Mouse (Mus musculus): ENCODE measurements around the gene Cd28. TPM values are rescaled to one million over a fixed set of nuclear protein-coding genes. Genes with fewer than 3 reads are reported as not detected.

The Cd28 gene
- polyA plus RNA-seq, 1 experiment from 2014 or later = 0.18 TPM

- H3K9me3 ChIP-seq (replicated peaks) = no peaks in the 10 kb centered on the region
- no peaks in the 10 kb centered on the region for H3K36me3 ChIP-seq
- no peak overlapping the region for H3K9ac ChIP-seq (replicated peaks)
- H3K4me2 ChIP-seq = no peak overlapping the region
- no peak overlapping the region for H3K27ac ChIP-seq (replicated peaks)
- H3K4me3 ChIP-seq (replicated peaks) = no peak overlapping the region
- H3K4me1 ChIP-seq = no peaks in the 10 kb centered on the region
- WGBS = 88% methylated on average over 4 of the region's 4 CpGs
- no peak for ATAC-seq (ENCODE audit: low FRiP score)
- no peaks in the 10 kb centered on the region for H3K27me3 ChIP-seq (replicated peaks)
These were observed 34.4 kb downstream of the Cd28 start for GRCm38 (mm10) chr1:60751011-60751410.

GRCm38 (mm10) chr1:60752986-60753385 lies 36.4 kb downstream of the Cd28 start:
- WGBS = 89% methylated on average over 1 of the region's 1 CpGs
- Histone ChIP-seq H3K4me1 (no peaks in the 10 kb centered on the region), H3K9me3 (replicated peaks) (no peaks in the 10 kb centered on the region), H3K27me3 (replicated peaks) (no peaks in the 10 kb centered on the region), H3K36me3 (no peaks in the 10 kb centered on the region), H3K9ac (replicated peaks) (no peak overlapping the region), H3K4me3 (replicated peaks) (no peak overlapping the region), H3K27ac (replicated peaks) (no peak overlapping the region), H3K4me2 (no peak overlapping the region)
- no peak for ATAC-seq (ENCODE audit: low FRiP score)

GRCm38 (mm10) chr1:60753981-60754380 lies 37.4 kb downstream of the Cd28 start:
- Histone ChIP-seq H3K36me3 (no peaks in the 10 kb centered on the region), H3K4me3 (replicated peaks) (no peak overlapping the region), H3K4me1 (no peaks in the 10 kb centered on the region), H3K27me3 (replicated peaks) (no peaks in the 10 kb centered on the region), H3K4me2 (no peak overlapping the region), H3K9ac (replicated peaks) (no peak overlapping the region), H3K27ac (replicated peaks) (no peak overlapping the region), H3K9me3 (replicated peaks) (no peaks in the 10 kb centered on the region)
- 94% methylated on average over 12 of the region's 12 CpGs for WGBS
- ATAC-seq (ENCODE audit: low FRiP score) = no peak

- Histone ChIP-seq H3K27ac (replicated peaks) (no peak overlapping the region), H3K4me2 (no peak overlapping the region), H3K36me3 (no peaks in the 10 kb centered on the region), H3K27me3 (replicated peaks) (no peaks in the 10 kb centered on the region), H3K9me3 (replicated peaks) (no peaks in the 10 kb centered on the region), H3K9ac (replicated peaks) (no peak overlapping the region), H3K4me3 (replicated peaks) (no peak overlapping the region), H3K4me1 (no peaks in the 10 kb centered on the region)
- 88% methylated on average over 7 of the region's 7 CpGs for WGBS
- no peak for ATAC-seq (ENCODE audit: low FRiP score)
These were observed 39.0 kb downstream of the Cd28 start for GRCm38 (mm10) chr1:60755391-60756243.

GRCm38 (mm10) chr1:60757631-60758030 lies 41.0 kb downstream of the Cd28 start:
- ATAC-seq (ENCODE audit: low FRiP score) = no peak
- Histone ChIP-seq H3K9ac (replicated peaks) (no peak overlapping the region), H3K4me2 (no peak overlapping the region), H3K27ac (replicated peaks) (no peak overlapping the region), H3K36me3 (no peaks in the 10 kb centered on the region), H3K27me3 (replicated peaks) (no peaks in the 10 kb centered on the region), H3K4me3 (replicated peaks) (no peak overlapping the region), H3K9me3 (replicated peaks) (no peaks in the 10 kb centered on the region), H3K4me1 (no peaks in the 10 kb centered on the region)
- WGBS = 93% methylated on average over 2 of the region's 2 CpGs

GRCm38 (mm10) chr1:60758226-60758625 lies 41.6 kb downstream of the Cd28 start:
- Histone ChIP-seq H3K4me2 (no peak overlapping the region), H3K27ac (replicated peaks) (no peak overlapping the region), H3K4me1 (no peaks in the 10 kb centered on the region), H3K4me3 (replicated peaks) (no peak overlapping the region), H3K9ac (replicated peaks) (no peak overlapping the region), H3K9me3 (replicated peaks) (no peaks in the 10 kb centered on the region), H3K36me3 (no peaks in the 10 kb centered on the region), H3K27me3 (replicated peaks) (no peaks in the 10 kb centered on the region)
- 80% methylated on average over 1 of the region's 1 CpGs for WGBS
- ATAC-seq (ENCODE audit: low FRiP score) = no peak

GRCm38 (mm10) chr1:60759563-60760335 lies 43.1 kb downstream of the Cd28 start:
- ATAC-seq (ENCODE audit: low FRiP score) = no peak
- H3K9me3 ChIP-seq (replicated peaks) = no peaks in the 10 kb centered on the region
- no peak overlapping the region for H3K9ac ChIP-seq (replicated peaks)
- no peaks in the 10 kb centered on the region for H3K4me1 ChIP-seq
- no peaks in the 10 kb centered on the region for H3K36me3 ChIP-seq
- no peak overlapping the region for H3K4me3 ChIP-seq (replicated peaks)
- 71% methylated on average over 7 of the region's 7 CpGs for WGBS
- no peaks in the 10 kb centered on the region for H3K27me3 ChIP-seq (replicated peaks)
- H3K27ac ChIP-seq (replicated peaks) = no peak overlapping the region
- H3K4me2 ChIP-seq = no peak overlapping the region

GRCm38 (mm10) chr1:60760475-60760874 lies 43.9 kb downstream of the Cd28 start:
- no peak overlapping the region for H3K4me2 ChIP-seq
- H3K36me3 ChIP-seq = no peaks in the 10 kb centered on the region

GRCm38 (mm10) chr1:60761528-60762171 lies 45.0 kb downstream of the Cd28 start:
- 97% methylated on average over 3 of the region's 3 CpGs for WGBS
- Histone ChIP-seq H3K9ac (replicated peaks) (no peak overlapping the region), H3K4me1 (no peaks in the 10 kb centered on the region), H3K9me3 (replicated peaks) (no peaks in the 10 kb centered on the region), H3K4me3 (replicated peaks) (no peak overlapping the region), H3K36me3 (no peaks in the 10 kb centered on the region), H3K4me2 (no peak overlapping the region), H3K27me3 (replicated peaks) (no peaks in the 10 kb centered on the region), H3K27ac (replicated peaks) (no peak overlapping the region)
- no peak for ATAC-seq (ENCODE audit: low FRiP score)

More at GRCm38 (mm10) chr1:60760475-60760874, 43.9 kb downstream of the Cd28 start:
- Histone ChIP-seq H3K9ac (replicated peaks) (no peak overlapping the region), H3K4me3 (replicated peaks) (no peak overlapping the region), H3K27ac (replicated peaks) (no peak overlapping the region), H3K9me3 (replicated peaks) (no peaks in the 10 kb centered on the region), H3K27me3 (replicated peaks) (no peaks in the 10 kb centered on the region), H3K4me1 (no peaks in the 10 kb centered on the region)
- WGBS = 95% methylated on average over 3 of the region's 3 CpGs
- ATAC-seq (ENCODE audit: low FRiP score) = no peak

- no peak overlapping the region for H3K4me2 ChIP-seq
- no peaks in the 10 kb centered on the region for H3K9me3 ChIP-seq (replicated peaks)
- H3K27me3 ChIP-seq (replicated peaks) = no peaks in the 10 kb centered on the region
- no peaks in the 10 kb centered on the region for H3K4me1 ChIP-seq
- WGBS = 88% methylated on average over 1 of the region's 1 CpGs
- ATAC-seq (ENCODE audit: low FRiP score) = no peak
- H3K4me3 ChIP-seq (replicated peaks) = no peak overlapping the region
- no peak overlapping the region for H3K27ac ChIP-seq (replicated peaks)
- H3K36me3 ChIP-seq = no peaks in the 10 kb centered on the region
- H3K9ac ChIP-seq (replicated peaks) = no peak overlapping the region
These were observed 45.9 kb downstream of the Cd28 start for GRCm38 (mm10) chr1:60762451-60762850.

GRCm38 (mm10) chr1:60762916-60763315 lies 46.3 kb downstream of the Cd28 start:
- H3K9me3 ChIP-seq (replicated peaks) = no peaks in the 10 kb centered on the region
- WGBS = 94% methylated on average over 20 of the region's 20 CpGs
- no peak overlapping the region for H3K4me2 ChIP-seq
- no peak overlapping the region for H3K4me3 ChIP-seq (replicated peaks)
- no peaks in the 10 kb centered on the region for H3K36me3 ChIP-seq
- H3K27ac ChIP-seq (replicated peaks) = no peak overlapping the region
- H3K9ac ChIP-seq (replicated peaks) = no peak overlapping the region
- no peaks in the 10 kb centered on the region for H3K27me3 ChIP-seq (replicated peaks)
- H3K4me1 ChIP-seq = no peaks in the 10 kb centered on the region
- no peak for ATAC-seq (ENCODE audit: low FRiP score)
